Mouse (Mus musculus) midbrain, embryonic 16.5 days (tissue): Measurements from ENCODE around the gene Cacybp. TPM values are rescaled to one million over a fixed set of nuclear protein-coding genes. Genes with fewer than 3 reads are reported as not detected.
A peak's percentile ranks its signal among the peaks of the same experiment; 100 is the strongest.

Experiments
- ATAC-seq: fragments of 200-750 bp; cut with Nextera tagmentation; 2 replicates; pipeline ENCODE4 v1.8.0; 2017; ENCODE audit warnings: moderate TSS enrichment
- H3K27ac ChIP-seq: fragments of 300-500 bp; sonication (generic); 2 replicates; pipeline ENCODE4 v1.5.1; 2014; ENCODE audit warnings: mild to moderate bottlenecking, low read length, mixed read lengths
- H3K27me3 ChIP-seq: fragments of 300-500 bp; sonication (generic); 2 replicates; pipeline ENCODE4 v1.6.1; 2014; ENCODE audit warnings: low read depth, low read length, mixed read lengths; ENCODE audit not compliant: control insufficient read depth, insufficient read depth
- H3K36me3 ChIP-seq: fragments of 300-500 bp; sonication (generic); 2 replicates; pipeline ENCODE4 v1.6.1; 2014; ENCODE audit warnings: mild to moderate bottlenecking, low read length, moderate library complexity, mixed read lengths; ENCODE audit not compliant: control insufficient read depth, insufficient read depth
- H3K4me1 ChIP-seq: fragments of 300-500 bp; sonication (generic); 2 replicates; pipeline ENCODE4 v1.6.1; 2014; ENCODE audit warnings: mild to moderate bottlenecking, low read length, mixed read lengths; ENCODE audit not compliant: control insufficient read depth, insufficient read depth
- H3K4me2 ChIP-seq: fragments of 300-500 bp; sonication (generic); 2 replicates; pipeline ENCODE4 v1.6.1; 2014; ENCODE audit warnings: mild to moderate bottlenecking, low read length, mixed read lengths
- H3K4me3 ChIP-seq: fragments of 300-500 bp; sonication (generic); 2 replicates; pipeline ENCODE4 v1.5.1; 2014; ENCODE audit warnings: low read depth, mild to moderate bottlenecking, low read length, moderate library complexity, mixed read lengths
- H3K9ac ChIP-seq: fragments of 300-500 bp; sonication (generic); 2 replicates; pipeline ENCODE4 v1.6.1; 2014; ENCODE audit warnings: low read depth, low read length, mixed read lengths
- H3K9me3 ChIP-seq: fragments of 300-500 bp; sonication (generic); replicated peaks from 2 replicates; pipeline ENCODE4 v1.6.1; 2014; ENCODE audit warnings: mild to moderate bottlenecking, low read length, mixed read lengths; ENCODE audit not compliant: control insufficient read depth, poor library complexity, severe bottlenecking
- WGBS: fragments of 180-500 bp; shearing (Covaris S2); extraction: QIAGEN DNeasy Blood & Tissue Kit; methylation state at CpG from one replicate; pipeline ENCODE4 v1.1.7; 2014; 5-methylcytosine and 5-hydroxymethylcytosine counted together
- polyA plus RNA-seq: library from polyadenylated mRNA; unstranded; fragments of >200 nt; fragmentation: Nextera tagmentation; extraction: Ambion mirVana; gene quantifications from 2 replicates; pipeline ENCODE4 v1.2.1, GENCODE M21; 2015

Cacybp gene
- polyA plus RNA-seq, 1 experiment from 2014 or later: 287 TPM

DNA sequence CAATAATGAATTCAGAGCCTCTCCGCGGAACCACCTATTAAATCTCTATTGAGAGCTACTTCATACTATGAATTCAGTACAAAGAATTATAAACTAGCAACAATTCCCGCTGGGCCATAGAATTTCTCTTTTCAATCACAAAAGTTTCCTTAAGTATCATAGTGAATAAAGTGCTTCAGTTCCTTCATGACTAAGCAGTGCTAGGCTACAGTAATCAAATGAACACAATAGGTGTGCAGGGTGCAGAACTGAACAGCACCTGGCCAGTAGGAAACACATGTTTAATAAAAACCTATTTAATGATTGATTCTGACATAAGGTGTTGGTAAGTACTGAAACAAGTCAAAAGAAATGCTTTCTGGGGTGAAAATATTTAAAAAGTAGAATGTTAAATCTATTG lies 19.4 kb upstream of the Cacybp start:
- H3K27ac ChIP-seq: no peak overlapping the region
- H3K27me3 ChIP-seq: no peaks in the 10 kb centered on the region
- no peak overlapping the region for H3K4me2 ChIP-seq
- no peak overlapping the region for H3K9ac ChIP-seq
- peaks cover 2% of the 10 kb centered on the region; the same call in 1 of the 2 replicates for H3K36me3 ChIP-seq
- 37% methylated on average over 3 of the region's 3 CpGs for WGBS
- no peak overlapping the region for H3K4me3 ChIP-seq
- ATAC-seq: no peak
- H3K4me1 ChIP-seq: no peaks in the 10 kb centered on the region
- no peaks in the 10 kb centered on the region for H3K9me3 ChIP-seq

DNA sequence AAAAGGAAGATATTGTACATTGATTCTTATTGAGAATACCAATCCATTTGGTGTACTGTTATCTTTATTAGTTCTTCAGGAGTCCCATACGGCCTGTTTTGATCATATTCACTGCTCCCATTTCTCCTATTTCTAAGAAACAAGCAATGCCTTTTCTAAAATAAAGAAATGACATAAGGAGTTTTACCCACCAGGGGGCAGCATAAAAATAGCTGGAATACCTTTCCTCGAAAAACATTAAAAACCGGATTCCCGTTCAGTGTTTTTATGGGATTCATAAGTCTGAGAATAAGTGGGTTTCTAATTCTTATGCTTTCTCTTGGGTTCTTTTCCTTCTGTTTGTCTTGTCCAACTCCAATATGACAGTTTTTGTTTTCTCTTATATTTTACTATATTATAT lies 18.3 kb upstream of the Cacybp start:
- ATAC-seq: no peak
- Histone ChIP-seq H3K27me3 (no peaks in the 10 kb centered on the region), H3K4me3 (no peak overlapping the region), H3K36me3 (peaks cover 4% of the 10 kb centered on the region), H3K4me1 (no peaks in the 10 kb centered on the region), H3K27ac (no peak overlapping the region), H3K9ac (no peak overlapping the region), H3K9me3 (no peaks in the 10 kb centered on the region), H3K4me2 (no peak overlapping the region)
- 51% methylated on average over 4 of the region's 4 CpGs for WGBS

DNA sequence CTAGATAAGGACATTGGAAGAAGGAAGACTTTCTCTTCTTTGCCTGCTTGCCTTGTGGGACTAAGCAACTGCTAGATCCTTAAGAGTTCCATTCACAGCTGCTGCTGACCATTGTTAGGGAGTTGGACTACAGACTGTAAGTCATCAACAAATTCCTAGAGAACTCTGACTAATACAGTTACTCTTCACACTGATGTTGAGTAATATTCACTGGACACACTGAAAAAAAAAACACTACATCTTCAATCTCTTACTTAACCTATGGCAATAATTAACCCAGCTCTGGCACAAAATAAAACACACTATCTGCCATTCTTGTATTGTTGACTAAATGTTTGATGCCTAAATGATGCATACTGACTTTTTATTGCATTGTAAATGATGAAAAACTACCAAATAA lies 15.2 kb upstream of the Cacybp start:
- H3K9ac ChIP-seq: no peak overlapping the region
- no peaks in the 10 kb centered on the region for H3K4me1 ChIP-seq
- H3K27me3 ChIP-seq: no peaks in the 10 kb centered on the region
- H3K4me3 ChIP-seq: no peak overlapping the region
- H3K9me3 ChIP-seq: no peaks in the 10 kb centered on the region
- no peak for ATAC-seq
- no peak overlapping the region for H3K4me2 ChIP-seq
- peaks cover 8% of the 10 kb centered on the region for H3K36me3 ChIP-seq
- H3K27ac ChIP-seq: no peak overlapping the region

DNA sequence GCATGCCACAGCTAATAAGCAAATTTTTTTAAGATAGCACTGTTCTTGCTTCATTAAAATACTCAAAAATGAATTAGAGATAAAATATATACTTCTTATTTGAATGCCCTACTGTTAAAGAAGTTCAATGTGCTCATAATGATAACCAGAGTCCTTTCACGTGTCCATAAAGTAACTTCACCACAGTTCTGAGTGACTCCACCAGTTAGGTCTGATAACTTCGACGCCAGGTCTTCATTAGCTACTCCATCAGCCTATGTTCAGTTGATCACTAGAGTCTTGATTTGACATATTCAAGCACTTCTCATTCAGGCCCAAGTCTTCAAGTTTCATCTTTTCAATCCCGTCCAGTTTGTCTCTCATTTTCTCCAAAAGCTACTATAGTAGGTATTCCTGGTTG lies 14.5 kb upstream of the Cacybp start:
- peaks cover 8% of the 10 kb centered on the region for H3K36me3 ChIP-seq
- 92% methylated on average over 4 of the region's 4 CpGs for WGBS

DNA sequence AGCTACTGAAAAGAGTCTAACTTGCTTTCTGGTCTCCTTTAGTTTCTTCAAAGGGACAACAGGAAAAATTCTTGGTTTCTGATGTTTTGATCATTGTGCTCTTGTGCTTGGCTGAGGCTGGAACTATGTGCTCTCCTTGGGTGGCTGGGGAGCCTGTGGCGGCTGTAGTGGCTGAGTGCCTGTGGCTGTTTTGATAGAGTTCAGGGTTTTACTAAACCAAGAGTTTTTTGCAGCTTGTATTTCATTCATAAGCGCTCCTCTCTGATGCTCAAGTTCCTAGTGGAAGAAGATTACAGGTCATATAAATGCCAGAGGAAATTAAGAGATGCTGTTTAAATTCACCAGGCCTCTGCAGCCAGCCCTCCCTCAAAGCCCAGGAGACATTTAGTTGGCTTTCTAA lies 11.4 kb upstream of the Cacybp start:
- no peak for ATAC-seq
- no peaks in the 10 kb centered on the region for H3K27me3 ChIP-seq
- H3K36me3 ChIP-seq: peaks cover 8% of the 10 kb centered on the region
- WGBS: 76% methylated on average over 2 of the region's 2 CpGs
- H3K4me2 ChIP-seq: no peak overlapping the region
- H3K9me3 ChIP-seq: no peaks in the 10 kb centered on the region
- H3K27ac ChIP-seq: no peak overlapping the region
- no peak overlapping the region for H3K4me3 ChIP-seq
- no peak overlapping the region for H3K9ac ChIP-seq
- H3K4me1 ChIP-seq: no peaks in the 10 kb centered on the region

More for the DNA sequence above, 14.5 kb upstream of the Cacybp start:
- Histone ChIP-seq H3K4me1 (no peaks in the 10 kb centered on the region), H3K4me3 (no peak overlapping the region), H3K27me3 (no peaks in the 10 kb centered on the region), H3K4me2 (no peak overlapping the region), H3K9ac (no peak overlapping the region), H3K9me3 (no peaks in the 10 kb centered on the region), H3K27ac (no peak overlapping the region)
- ATAC-seq: no peak

DNA sequence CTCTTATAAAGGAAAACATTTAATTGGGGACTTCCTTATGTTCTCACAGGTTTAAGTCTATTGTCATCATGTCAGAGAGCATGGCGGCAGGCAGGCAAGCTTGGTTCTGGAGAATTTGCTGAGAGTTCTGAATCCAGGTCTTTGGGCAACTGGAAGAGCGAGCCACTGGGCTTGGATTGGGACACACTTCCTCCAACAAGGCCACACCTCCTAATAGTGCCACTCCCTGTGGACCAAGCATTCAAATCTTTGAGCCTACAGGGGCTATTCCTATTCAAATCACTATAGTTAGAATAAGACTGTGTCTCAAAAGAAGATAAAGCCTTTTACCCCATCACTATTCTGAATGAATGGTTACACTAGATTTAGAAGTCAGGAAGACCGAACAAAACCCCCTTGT lies 5.2 kb upstream of the Cacybp start:
- Histone ChIP-seq H3K4me1 (peaks cover 5% of the 10 kb centered on the region), H3K27me3 (no peaks in the 10 kb centered on the region), H3K9me3 (no peaks in the 10 kb centered on the region), H3K4me2 (no peak overlapping the region), H3K36me3 (no peaks in the 10 kb centered on the region), H3K9ac (no peak overlapping the region), H3K27ac (no peak overlapping the region), H3K4me3 (no peak overlapping the region)
- 90% methylated on average over 3 of the region's 3 CpGs for WGBS
- no peak for ATAC-seq

DNA sequence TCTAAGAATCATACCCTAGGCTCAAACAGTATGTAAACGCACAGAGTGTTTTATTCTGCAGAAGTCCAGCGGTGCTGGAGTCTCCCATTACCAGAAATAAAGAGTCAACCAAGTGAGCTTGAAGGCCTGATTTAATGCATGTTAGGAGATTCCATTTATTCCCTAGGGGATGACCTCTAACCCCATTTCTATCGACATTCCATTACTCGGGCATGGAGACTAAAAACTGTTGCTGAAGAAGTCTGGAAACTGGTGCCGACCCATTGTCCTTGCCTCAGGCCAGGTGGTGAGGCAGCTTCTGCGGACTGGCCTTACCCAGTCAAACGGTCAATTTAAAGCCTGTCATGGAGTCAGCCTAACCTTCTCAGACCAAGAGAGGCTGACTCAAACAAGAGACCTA lies 1.5 kb upstream of the Cacybp start:
- 84% methylated on average over 7 of the region's 7 CpGs for WGBS
- no peak for ATAC-seq
- Histone ChIP-seq H3K27ac (peak overlapping the region; percentile 99), H3K27me3 (no peaks in the 10 kb centered on the region), H3K4me3 (no peak overlapping the region), H3K4me2 (peak overlapping the region; percentile 81; the same call in 1 of the 2 replicates), H3K9ac (no peak overlapping the region), H3K4me1 (peaks cover 28% of the 10 kb centered on the region), H3K9me3 (no peaks in the 10 kb centered on the region), H3K36me3 (no peaks in the 10 kb centered on the region)

DNA sequence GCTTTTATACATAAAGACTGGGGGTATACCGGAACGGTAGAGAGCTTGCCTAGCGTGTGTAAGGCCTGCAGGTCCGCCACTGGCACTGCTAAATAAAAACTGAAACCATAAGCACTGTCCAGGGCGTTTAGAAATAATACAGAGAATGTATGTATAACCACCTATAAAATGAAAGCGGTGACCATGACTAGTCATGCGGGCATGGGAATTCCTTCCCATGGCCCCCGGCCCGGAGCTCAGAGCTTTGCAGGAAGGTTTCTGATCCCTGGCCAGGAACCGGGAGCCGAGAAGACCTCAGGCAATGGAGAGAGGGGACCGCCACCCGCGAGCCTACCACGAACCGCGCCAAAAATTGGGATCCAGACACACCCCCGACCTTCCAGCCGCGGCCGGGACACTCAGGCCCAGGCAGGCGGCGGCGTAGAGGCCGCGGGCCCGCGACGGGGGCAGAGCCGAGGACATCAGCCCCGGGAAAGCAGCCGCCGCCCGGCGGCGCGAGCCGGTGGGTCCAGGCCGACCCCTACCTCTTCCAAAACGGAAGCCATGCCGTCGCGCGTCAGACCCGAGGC lies 468 bp downstream of the Cacybp start:
- no peaks in the 10 kb centered on the region for H3K9me3 ChIP-seq
- H3K4me2 ChIP-seq: peak overlapping the region; percentile 85
- peak overlapping the region; percentile 97 for H3K4me3 ChIP-seq
- H3K27ac ChIP-seq: peak overlapping the region; percentile 99
- no peaks in the 10 kb centered on the region for H3K27me3 ChIP-seq
- peaks cover 28% of the 10 kb centered on the region for H3K4me1 ChIP-seq
- under 1% methylated on average over 39 of the region's 45 CpGs for WGBS
- peak overlapping the region; percentile 96 for H3K9ac ChIP-seq
- peak; percentile 4 for ATAC-seq
- peaks cover 3% of the 10 kb centered on the region; the same call in 1 of the 2 replicates for H3K36me3 ChIP-seq

DNA sequence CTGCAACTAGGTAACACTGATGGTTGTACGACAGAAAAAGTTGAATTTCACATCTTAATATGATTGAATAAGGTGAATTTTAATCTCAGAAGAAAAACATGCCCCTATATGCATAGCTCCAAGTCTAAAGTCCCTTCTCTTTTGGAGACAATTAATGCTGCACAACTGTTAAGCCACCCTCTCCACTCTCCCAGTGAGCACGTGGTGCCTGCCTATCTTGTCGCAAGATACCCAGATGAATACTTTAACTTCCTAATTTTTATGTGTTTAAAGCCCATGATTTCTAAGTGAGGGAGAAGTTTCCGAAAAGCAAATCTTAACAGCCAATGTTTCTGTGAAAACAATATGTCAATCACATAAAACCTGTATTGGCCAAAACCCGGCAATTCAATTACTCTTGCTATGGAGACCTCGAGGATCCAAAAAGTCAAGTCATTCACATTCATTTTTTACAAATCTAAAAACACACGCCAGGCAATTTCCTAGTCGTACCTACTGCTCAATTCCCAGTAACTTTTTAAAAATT lies 1.0 kb downstream of the Cacybp start:
- Histone ChIP-seq H3K4me2 (peak overlapping the region; percentile 85), H3K4me1 (peaks cover 28% of the 10 kb centered on the region), H3K9ac (peak overlapping the region; percentile 96), H3K27ac (peak overlapping the region; percentile 99), H3K9me3 (no peaks in the 10 kb centered on the region), H3K36me3 (peaks cover 4% of the 10 kb centered on the region; the same call in 1 of the 2 replicates), H3K4me3 (peak overlapping the region; percentile 97), H3K27me3 (no peaks in the 10 kb centered on the region)
- no peak for ATAC-seq
- WGBS: 2% methylated on average over 8 of the region's 8 CpGs
